Mouse (Mus musculus) fibroblast of lung, adult 2 months (primary cell): Measurements from ENCODE around the gene Pgam1.
"Not testable (repeated sequence)": the region's sequence is repeated elsewhere in the genome, so short reads cannot be mapped to it uniquely, and the experiment has no call there.

Experiments
- DNase-seq: peaks from one replicate; pipeline ENCODE4 v3.0.0-alpha.2; 2011; ENCODE audit warnings: low read depth

The Pgam1 gene

GRCm38 (mm10) chr19:41911178-41912073 is at the start of gene Pgam1:
Gene Pgam1, plus strand, starts transcription at chr19:41911923.
- peak; percentile 97 for DNase-seq

DNA sequence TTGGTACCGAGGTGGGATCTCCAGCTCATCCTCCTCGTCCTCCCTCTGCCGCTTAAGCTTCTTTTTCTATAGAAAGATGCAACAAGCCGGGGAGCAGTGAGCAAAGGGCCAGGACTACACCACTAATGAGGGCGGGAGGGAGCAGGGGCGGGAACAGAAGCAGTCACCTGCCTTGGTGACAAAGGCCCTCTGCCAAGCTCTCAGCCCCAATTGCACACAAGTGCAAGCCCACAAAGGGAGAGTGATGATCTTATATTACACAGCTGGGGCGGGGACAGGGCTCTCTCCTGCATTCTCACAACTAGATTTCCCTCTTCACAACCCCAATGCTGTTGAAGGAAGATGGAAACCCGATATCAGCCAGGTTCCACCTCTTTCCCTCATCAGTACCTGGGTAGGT is 45.0 kb upstream of the Pgam1 start:
- DNase-seq: no peak

GRCm38 (mm10) chr19:41869296-41869695 is 42.4 kb upstream of the Pgam1 start:
- no peak for DNase-seq

- not testable (repeated sequence) for DNase-seq
Observed at GRCm38 (mm10) chr19:41869946-41870345, 41.8 kb upstream of the Pgam1 start.

DNA sequence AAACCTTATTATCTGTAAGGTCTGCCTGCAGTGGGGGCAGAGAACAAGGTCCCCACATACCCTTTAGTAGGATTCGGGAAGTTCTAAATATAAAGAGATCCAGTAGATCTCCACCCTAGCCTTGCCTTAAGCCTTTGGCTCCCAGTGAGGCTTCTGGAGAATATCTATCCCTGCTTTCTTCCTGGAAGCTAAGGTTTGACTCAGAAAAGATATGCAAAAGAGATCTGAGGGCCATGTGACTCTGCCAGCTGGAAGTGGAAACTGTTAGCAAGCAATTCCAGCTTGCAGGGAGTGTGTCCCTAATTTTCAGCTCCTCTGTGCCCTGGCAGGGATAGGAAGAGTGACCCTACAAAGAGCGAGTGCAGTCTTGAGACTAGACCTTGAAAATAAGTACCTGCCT is 39.4 kb upstream of the Pgam1 start:
- no peak for DNase-seq

DNA sequence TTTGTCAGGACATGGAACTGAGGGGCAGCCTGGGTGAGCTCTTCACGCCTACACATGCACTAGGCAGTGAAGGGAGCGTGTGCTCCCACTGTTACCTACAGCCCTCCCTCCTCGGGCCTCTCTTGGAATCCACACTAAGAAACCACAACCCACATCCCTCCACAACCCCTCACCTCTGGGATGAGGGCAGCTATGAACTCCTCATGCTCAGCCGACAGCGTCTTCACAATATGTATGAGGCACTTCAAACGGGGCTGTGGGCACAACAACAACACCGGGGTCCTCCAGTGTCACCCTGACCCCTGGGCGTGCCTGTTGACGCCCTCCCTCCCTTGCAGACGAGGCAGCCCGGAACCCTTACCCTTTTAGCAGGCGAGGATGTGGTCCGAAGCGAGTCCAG is 37.4 kb upstream of the Pgam1 start:
- no peak for DNase-seq

DNA sequence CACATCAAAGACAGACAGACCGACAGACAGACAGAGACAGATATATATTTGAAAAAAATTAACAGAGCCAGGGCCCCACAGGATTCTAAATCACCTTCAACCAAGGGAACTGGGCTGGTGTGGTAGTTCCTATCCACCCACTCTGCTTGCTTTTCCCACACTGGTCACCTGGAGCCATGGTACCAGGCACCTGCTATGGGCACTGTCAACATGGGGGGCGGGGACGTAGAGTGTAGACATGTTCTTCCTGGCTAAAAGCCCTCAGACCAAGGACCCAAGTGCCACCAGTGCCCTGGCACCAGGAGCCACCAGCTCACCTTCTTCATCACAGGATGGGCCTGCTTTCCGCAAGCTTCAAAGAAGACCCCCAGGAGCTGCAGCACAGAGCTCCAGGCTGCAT is 29.9 kb upstream of the Pgam1 start:
- no peak for DNase-seq

GRCm38 (mm10) chr19:41883882-41884281 is 27.8 kb upstream of the Pgam1 start:
- DNase-seq: no peak

- no peak for DNase-seq
Observed at GRCm38 (mm10) chr19:41888191-41888590, 23.5 kb upstream of the Pgam1 start.

GRCm38 (mm10) chr19:41894959-41895358 is 16.8 kb upstream of the Pgam1 start:
- no peak for DNase-seq

GRCm38 (mm10) chr19:41895460-41896318 is 16.0 kb upstream of the Pgam1 start, which contains the start of gene Rrp12:
Gene Rrp12, minus strand, starts transcription at chr19:41896173.
- peak; percentile 75 for DNase-seq

DNA sequence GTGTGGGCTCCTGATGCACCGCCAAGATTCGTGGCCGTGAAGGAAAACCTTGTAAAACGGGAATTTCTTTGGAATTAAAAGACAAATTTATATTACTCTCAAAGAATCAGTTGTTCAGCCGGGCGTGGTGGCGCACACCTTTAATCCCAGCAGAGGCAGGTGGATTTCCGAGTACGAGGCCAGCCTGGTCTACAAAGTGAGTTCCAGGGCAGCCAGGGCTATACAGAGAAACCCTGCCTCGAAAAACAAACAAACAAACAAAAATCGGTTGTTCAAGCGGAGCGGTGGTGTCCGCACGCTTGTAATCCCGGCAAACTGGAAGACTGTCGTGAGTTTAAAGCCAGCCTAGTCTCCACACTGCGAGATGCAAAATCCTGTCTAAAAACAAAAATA is 15.4 kb upstream of the Pgam1 start:
- no peak for DNase-seq

GRCm38 (mm10) chr19:41898860-41899259 is 12.9 kb upstream of the Pgam1 start:
- no peak for DNase-seq

GRCm38 (mm10) chr19:41900495-41901090 is 11.1 kb upstream of the Pgam1 start:
- no peak for DNase-seq

DNA sequence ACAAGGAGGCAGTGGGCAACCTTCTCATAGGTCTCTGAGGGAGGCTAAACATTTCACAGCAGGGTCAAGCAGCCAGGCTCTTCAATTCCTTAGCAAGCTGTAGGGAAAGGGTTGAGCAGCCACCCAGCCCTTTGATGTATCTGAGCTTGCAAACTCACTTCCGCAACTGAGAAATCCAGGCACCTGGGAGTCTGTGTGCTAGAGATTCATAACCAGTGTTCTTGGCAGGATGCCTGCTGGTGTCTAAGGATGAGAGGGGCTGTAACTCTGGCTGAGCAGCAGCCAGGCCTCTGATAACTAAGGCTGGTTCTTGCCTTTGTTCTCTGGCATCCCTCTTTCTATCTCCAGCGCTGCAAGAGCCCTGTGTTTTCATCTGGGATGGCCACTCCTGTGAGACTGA is 10.0 kb upstream of the Pgam1 start:
- no peak for DNase-seq

DNA sequence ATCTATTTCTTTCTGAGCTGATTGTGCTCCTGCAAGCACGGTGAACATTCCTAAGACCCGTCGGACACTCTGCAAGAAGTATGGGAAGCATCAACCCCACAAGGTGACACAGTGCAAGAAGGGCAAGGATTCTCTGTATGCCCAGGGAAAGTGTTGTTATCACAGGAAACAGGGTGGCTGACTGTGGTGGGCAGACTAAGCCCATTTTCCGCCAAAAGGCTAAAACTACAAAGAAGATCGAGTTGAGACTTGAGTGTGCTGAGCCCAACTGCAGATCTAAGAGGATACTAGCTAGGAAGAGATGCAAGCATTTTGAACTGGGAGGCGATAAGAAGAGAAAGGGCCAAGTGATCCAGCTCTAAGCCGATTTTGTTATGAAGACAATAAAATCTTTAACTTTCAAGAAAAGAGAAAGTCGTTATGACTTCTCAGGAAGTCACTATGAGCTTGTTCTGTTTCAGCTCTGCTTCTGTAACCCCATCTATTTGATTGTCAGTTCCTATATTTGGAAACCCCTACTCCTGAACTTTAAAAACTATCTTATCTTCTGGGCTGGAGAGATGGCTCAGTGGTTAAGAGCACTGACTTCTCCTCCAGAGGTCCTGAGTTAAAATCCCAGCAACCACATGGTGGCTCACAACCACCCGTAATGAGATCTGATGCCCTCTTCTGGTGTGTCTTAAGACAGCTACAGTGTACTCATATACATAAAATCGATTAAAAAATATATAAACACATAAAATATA is 8.7 kb upstream of the Pgam1 start:
- no peak for DNase-seq

GRCm38 (mm10) chr19:41905246-41905645 is 6.5 kb upstream of the Pgam1 start:
- no peak for DNase-seq

GRCm38 (mm10) chr19:41906311-41907078 is 5.2 kb upstream of the Pgam1 start:
- DNase-seq: no peak

- DNase-seq: no peak
Observed at GRCm38 (mm10) chr19:41907079-41907760, 4.5 kb upstream of the Pgam1 start.

DNA sequence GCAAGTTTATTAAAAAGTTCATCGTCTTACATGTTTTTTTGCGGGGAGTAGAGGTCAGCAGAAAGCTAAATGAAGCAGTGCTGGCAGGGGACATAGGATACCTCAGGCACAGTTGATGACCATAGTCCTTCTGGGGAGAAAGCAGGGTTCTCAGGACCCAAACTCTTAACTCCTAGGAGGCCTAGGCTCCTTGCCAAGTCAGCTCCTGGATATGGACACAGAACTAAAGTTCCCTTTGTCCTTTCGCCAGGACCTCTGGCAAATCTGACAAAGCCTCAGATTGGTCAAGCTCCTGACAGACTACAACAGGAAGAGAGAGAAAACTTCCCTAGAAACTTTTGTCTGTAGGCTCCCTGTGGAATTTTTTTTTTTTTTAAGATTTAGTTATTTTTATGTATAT is 3.0 kb upstream of the Pgam1 start:
- no peak for DNase-seq
